Mouse (Mus musculus) heart, postnatal 0 days (tissue): ENCODE measurements around the gene Gm49373. TPM values are rescaled to one million over a fixed set of nuclear protein-coding genes. Genes with fewer than 3 reads are reported as not detected.

Source experiments
- ATAC-seq: fragments of 200-750 bp; cut with Nextera tagmentation; 2 replicates; pipeline ENCODE4 v1.8.0; 2017; ENCODE audit warnings: low read depth, moderate number of reproducible peaks, moderate library complexity; ENCODE audit not compliant: insufficient read depth
- DNase-seq: peaks from one replicate; pipeline ENCODE4 v3.0.0-alpha.2; 2016; ENCODE audit warnings: low spot score
- H3K27ac ChIP-seq: fragments of 300-500 bp; sonication (generic); 2 replicates; pipeline ENCODE4 v1.5.1; 2014; ENCODE audit warnings: low read depth, mild to moderate bottlenecking
- H3K27me3 ChIP-seq: fragments of 300-500 bp; sonication (generic); 2 replicates; pipeline ENCODE4 v1.6.1; 2014; ENCODE audit warnings: low read length, mixed read lengths; ENCODE audit not compliant: control insufficient read depth, insufficient read depth
- H3K36me3 ChIP-seq: fragments of 300-500 bp; sonication (generic); replicated peaks from 2 replicates; pipeline ENCODE4 v1.6.1; 2014; ENCODE audit warnings: low read length, mixed read lengths; ENCODE audit not compliant: control insufficient read depth, insufficient read depth
- H3K4me1 ChIP-seq: fragments of 300-500 bp; sonication (generic); 2 replicates; pipeline ENCODE4 v1.6.1; 2014; ENCODE audit warnings: antibody characterized with exemption; ENCODE audit not compliant: control insufficient read depth, insufficient read depth
- H3K4me2 ChIP-seq: fragments of 300-500 bp; sonication (generic); 2 replicates; pipeline ENCODE4 v1.6.1; 2014; ENCODE audit warnings: low read depth, mild to moderate bottlenecking, low read length, moderate library complexity
- H3K4me3 ChIP-seq: fragments of 300-500 bp; sonication (generic); 2 replicates; pipeline ENCODE4 v1.5.1; 2014; ENCODE audit warnings: low read depth, low read length
- H3K9ac ChIP-seq: fragments of 300-500 bp; sonication (generic); replicated peaks from 2 replicates; pipeline ENCODE4 v1.6.1; 2014; ENCODE audit warnings: low read depth, low read length, mixed read lengths
- H3K9me3 ChIP-seq: fragments of 300-500 bp; sonication (generic); replicated peaks from 2 replicates; pipeline ENCODE4 v1.6.1; 2016; ENCODE audit warnings: low read length; ENCODE audit not compliant: control insufficient read depth
- CTCF ChIP-seq: IDR thresholded peaks from 2 replicates; pipeline ENCODE4 v1.5.1; 2016; ENCODE audit warnings: antibody characterized with exemption, control low read depth, low read depth
- EP300 ChIP-seq: IDR thresholded peaks from 2 replicates; pipeline ENCODE4 v1.6.1; 2016; ENCODE audit warnings: antibody characterized with exemption, low read depth
- WGBS: fragments of 180-500 bp; shearing (Covaris S2); extraction: QIAGEN DNeasy Blood & Tissue Kit; methylation state at CpG from one replicate; pipeline ENCODE4 v1.1.7; 2014; 5-methylcytosine and 5-hydroxymethylcytosine counted together
- polyA plus RNA-seq: library from polyadenylated mRNA; unstranded; fragments of >200 nt; fragmentation: Nextera tagmentation; extraction: Ambion mirVana; gene quantifications from 2 replicates; pipeline ENCODE4 v1.2.1, GENCODE M21; 2015
- total RNA-seq: library from RNA; depleted of rRNA; stranded (reverse); fragments of >200 nt; gene quantifications from 2 replicates; pipeline ENCODE4 v1.2.3, GENCODE M21; 2014; ENCODE audit warnings: low replicate concordance

The Gm49373 gene
- total and polyA plus RNA-seq, 2 experiments from 2014 or later, result 0.18 TPM; not detected in 1

- ATAC-seq (no peak), DNase-seq (no peak)
- H3K4me2 ChIP-seq, result no peak overlapping the region
- peaks cover 13% of the 10 kb centered on the region for H3K27me3 ChIP-seq
- no peaks in the 10 kb centered on the region; the same call in 1 of the 2 replicates for H3K4me1 ChIP-seq
- no peaks in the 10 kb centered on the region for H3K36me3 ChIP-seq
- WGBS, result 74% methylated on average over 3 of the region's 3 CpGs
- H3K4me3 ChIP-seq, result no peak overlapping the region
- H3K9me3 ChIP-seq, result no peaks in the 10 kb centered on the region
- H3K9ac ChIP-seq, result no peak overlapping the region
- no peak overlapping the region for H3K27ac ChIP-seq
- no peak for TF ChIP-seq EP300
- no peak for TF ChIP-seq CTCF
Observed at GRCm38 (mm10) chr9:21021363-21021762, 51.5 kb downstream of the Gm49373 start.

GRCm38 (mm10) chr9:21018600-21018999, 54.3 kb downstream of the Gm49373 start:
- Histone ChIP-seq H3K27ac (no peak overlapping the region), H3K36me3 (no peaks in the 10 kb centered on the region), H3K4me1 (no peaks in the 10 kb centered on the region; the same call in 1 of the 2 replicates), H3K4me3 (no peak overlapping the region), H3K9me3 (no peaks in the 10 kb centered on the region), H3K9ac (no peak overlapping the region), H3K4me2 (no peak overlapping the region), H3K27me3 (peaks cover 28% of the 10 kb centered on the region)
- WGBS, result 63% methylated on average over 2 of the region's 2 CpGs
- TF ChIP-seq CTCF (no peak), EP300 (no peak)
- DNase-seq (no peak), ATAC-seq (no peak)

GRCm38 (mm10) chr9:21017177-21017575, 55.7 kb downstream of the Gm49373 start:
- no peaks in the 10 kb centered on the region for H3K36me3 ChIP-seq
- H3K4me1 ChIP-seq, result no peaks in the 10 kb centered on the region; the same call in 1 of the 2 replicates
- H3K4me3 ChIP-seq, result peak overlapping the region; percentile 43
- H3K9ac ChIP-seq, result no peak overlapping the region
- H3K4me2 ChIP-seq, result peak overlapping the region; percentile 58
- H3K27ac ChIP-seq, result no peak overlapping the region
- no peaks in the 10 kb centered on the region for H3K9me3 ChIP-seq
- ATAC-seq, result no peak
- TF ChIP-seq EP300 (no peak), CTCF (no peak)
- DNase-seq, result no peak
- 28% methylated on average over 4 of the region's 4 CpGs for WGBS
- peaks cover 28% of the 10 kb centered on the region for H3K27me3 ChIP-seq

GRCm38 (mm10) chr9:21016331-21017176, 56.3 kb downstream of the Gm49373 start:
- no peak for DNase-seq
- no peak overlapping the region for H3K9ac ChIP-seq
- H3K27me3 ChIP-seq, result peaks cover 28% of the 10 kb centered on the region
- peak overlapping the region; percentile 43 for H3K4me3 ChIP-seq
- H3K4me1 ChIP-seq, result no peaks in the 10 kb centered on the region; the same call in 1 of the 2 replicates
- no peaks in the 10 kb centered on the region for H3K36me3 ChIP-seq
- peak overlapping the region; percentile 54; the same call in 1 of the 2 replicates for H3K27ac ChIP-seq
- peak overlapping the region; percentile 58 for H3K4me2 ChIP-seq
- TF ChIP-seq CTCF (no peak), EP300 (no peak)
- no peaks in the 10 kb centered on the region for H3K9me3 ChIP-seq
- 5% methylated on average over 17 of the region's 17 CpGs for WGBS
- ATAC-seq, result no peak

- WGBS, result under 1% methylated on average over 30 of the region's 30 CpGs
- ATAC-seq, result no peak
- H3K27me3 ChIP-seq, result peaks cover 28% of the 10 kb centered on the region
Observed at GRCm38 (mm10) chr9:21015571-21016130, 57.2 kb downstream of the Gm49373 start, which contains the start of gene Icam1. Icam1 (plus strand) TSS chr9:21015985.

More at GRCm38 (mm10) chr9:21015571-21016130, 57.2 kb downstream of the Gm49373 start, which contains the start of gene Icam1:
- no peaks in the 10 kb centered on the region for H3K9me3 ChIP-seq
- H3K4me2 ChIP-seq, result peak within 1 kb of the TSS; percentile 58
- peak within 1 kb of the TSS; percentile 43 for H3K4me3 ChIP-seq
- H3K27ac ChIP-seq, result peak within 1 kb of the TSS; percentile 54
- H3K4me1 ChIP-seq, result no peaks in the 10 kb centered on the region; the same call in 1 of the 2 replicates
- DNase-seq, result no peak
- no peaks in the 10 kb centered on the region for H3K36me3 ChIP-seq
- TF ChIP-seq EP300 (no peak), CTCF (no peak)
- H3K9ac ChIP-seq, result no peak within 1 kb of the TSS
